Mouse (Mus musculus): Measurements from ENCODE around the gene Csf1. TPM values are rescaled to one million over a fixed set of nuclear protein-coding genes. Genes with fewer than 3 reads are reported as not detected.

Csf1 gene
- 12.5 TPM for polyA plus RNA-seq (2014; fragmentation: Illumina TruSeq; extraction: RNeasy Lipid Tissue Mini Kit (QIAGEN cat#74804); ENCODE audit: low read depth, low replicate concordance)

DNA sequence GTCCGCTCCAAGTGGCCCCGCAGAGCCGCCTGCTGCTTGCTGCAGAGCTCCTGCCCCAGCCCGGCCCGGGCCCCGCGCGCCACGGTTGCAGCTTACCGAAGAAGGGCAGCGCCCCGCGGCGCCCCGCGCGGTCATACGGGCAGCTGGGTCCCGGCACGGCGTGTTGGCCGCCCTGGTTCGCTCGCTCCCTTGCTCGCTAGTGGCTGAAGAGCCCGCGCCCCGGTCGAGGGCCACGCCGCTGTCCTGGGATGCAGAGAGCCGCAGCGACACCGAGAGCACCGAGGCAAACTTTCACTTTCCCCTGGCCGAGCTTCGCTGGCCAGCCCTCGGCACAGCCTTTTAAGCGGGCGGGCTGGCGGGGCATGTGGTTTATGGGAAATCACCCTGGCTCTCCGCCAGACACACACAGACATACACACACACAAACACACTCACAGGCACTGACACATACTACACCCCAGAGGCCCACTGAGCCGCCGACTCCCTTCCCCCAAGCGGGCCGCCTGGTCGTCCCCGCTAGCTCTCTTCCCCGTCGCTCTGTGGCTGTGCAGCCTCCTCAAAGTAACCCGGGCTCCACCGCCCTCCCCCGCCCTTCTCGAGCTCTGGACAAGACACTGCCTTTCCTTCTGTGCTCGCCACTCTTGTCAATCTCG lies at the start of gene Csf1:
Gene Csf1, minus strand, starts transcription at position 541 of the 653 bp plus-strand sequence.

DNA sequence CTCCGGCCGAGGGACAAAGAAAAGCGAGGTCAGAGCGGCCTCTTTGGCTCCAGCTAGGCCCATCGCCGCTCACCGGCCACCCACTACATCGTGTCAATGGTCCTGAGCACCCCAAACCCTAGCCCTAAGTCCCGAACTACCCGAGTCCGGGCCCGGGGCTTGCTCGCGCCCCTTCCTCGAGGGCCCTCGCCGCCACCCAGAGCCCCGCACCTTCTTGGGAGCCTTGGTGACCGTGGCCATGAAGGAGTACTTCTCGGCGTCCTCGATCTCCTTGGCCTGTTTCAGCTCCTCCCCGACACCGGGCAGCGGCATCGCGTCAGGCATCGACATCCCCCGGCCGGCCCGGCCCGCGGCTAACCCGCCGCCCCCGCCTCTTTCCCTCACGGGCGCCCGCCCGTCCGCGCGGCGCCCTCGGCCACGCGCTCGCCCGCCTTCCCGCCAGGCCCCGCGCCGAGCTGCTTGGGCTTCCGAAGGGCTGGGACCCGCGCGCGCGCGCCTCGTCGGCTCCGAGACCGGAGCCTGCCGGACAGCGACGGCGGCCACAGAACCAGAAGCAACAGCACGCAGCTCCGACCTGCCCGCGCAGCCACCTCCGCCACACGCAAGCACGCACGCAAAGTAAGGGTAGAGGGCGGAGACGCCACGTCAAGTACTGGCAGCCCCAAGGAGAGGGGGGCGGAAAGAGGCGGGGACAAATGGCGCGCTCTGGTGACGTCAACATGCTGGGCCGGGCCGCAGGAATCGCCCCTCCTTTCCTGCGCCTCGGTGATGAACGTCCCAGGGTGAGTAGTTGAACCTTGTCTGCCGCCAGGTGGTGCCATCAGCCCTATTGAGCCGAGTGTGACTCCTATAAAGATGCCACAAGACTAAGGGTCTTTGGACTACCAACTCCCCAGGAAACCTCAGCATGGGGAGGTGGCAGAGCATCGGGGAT lies 64.1 kb downstream of the Csf1 start, which contains the start of gene Ahcyl1:
Gene Ahcyl1, minus strand, starts transcription at position 613 of the 934 bp plus-strand sequence.

Other genes starting within 250 kb of the Csf1 start
- 0.47 TPM for gene Slc6a17, start 242.5 kb downstream of the Csf1 start, polyA plus RNA-seq (2014; fragmentation: Illumina TruSeq; extraction: RNeasy Lipid Tissue Mini Kit (QIAGEN cat#74804); ENCODE audit: low read depth, low replicate concordance)
- not detected for gene Ubl4b, start 205.4 kb downstream of the Csf1 start, polyA plus RNA-seq (2014; fragmentation: Illumina TruSeq; extraction: RNeasy Lipid Tissue Mini Kit (QIAGEN cat#74804); ENCODE audit: low read depth, low replicate concordance)
- not detected for gene Alx3, start 165.4 kb downstream of the Csf1 start, polyA plus RNA-seq (2014; fragmentation: Illumina TruSeq; extraction: RNeasy Lipid Tissue Mini Kit (QIAGEN cat#74804); ENCODE audit: low read depth, low replicate concordance)
- not detected for gene Gm10961, start 129.1 kb downstream of the Csf1 start, polyA plus RNA-seq (2014; fragmentation: Illumina TruSeq; extraction: RNeasy Lipid Tissue Mini Kit (QIAGEN cat#74804); ENCODE audit: low read depth, low replicate concordance)
- gene Strip1, start 128.8 kb downstream of the Csf1 start, polyA plus RNA-seq (2014; fragmentation: Illumina TruSeq; extraction: RNeasy Lipid Tissue Mini Kit (QIAGEN cat#74804); ENCODE audit: low read depth, low replicate concordance), result 5.0 TPM
- gene Ahcyl1, start 63.9 kb downstream of the Csf1 start, polyA plus RNA-seq (2014; fragmentation: Illumina TruSeq; extraction: RNeasy Lipid Tissue Mini Kit (QIAGEN cat#74804); ENCODE audit: low read depth, low replicate concordance), result 421 TPM
- not detected for gene Eps8l3, start 116.8 kb upstream of the Csf1 start, polyA plus RNA-seq (2014; fragmentation: Illumina TruSeq; extraction: RNeasy Lipid Tissue Mini Kit (QIAGEN cat#74804); ENCODE audit: low read depth, low replicate concordance)
- gene Gstm5, start 135.4 kb upstream of the Csf1 start, polyA plus RNA-seq (2014; fragmentation: Illumina TruSeq; extraction: RNeasy Lipid Tissue Mini Kit (QIAGEN cat#74804); ENCODE audit: low read depth, low replicate concordance), result 56.1 TPM
- gene Gstm7, start 171.3 kb upstream of the Csf1 start, polyA plus RNA-seq (2014; fragmentation: Illumina TruSeq; extraction: RNeasy Lipid Tissue Mini Kit (QIAGEN cat#74804); ENCODE audit: low read depth, low replicate concordance), result 18.4 TPM
- gene Gstm6, start 183.3 kb upstream of the Csf1 start, polyA plus RNA-seq (2014; fragmentation: Illumina TruSeq; extraction: RNeasy Lipid Tissue Mini Kit (QIAGEN cat#74804); ENCODE audit: low read depth, low replicate concordance), result 3.8 TPM
- not detected for gene Gstm3, start 208.8 kb upstream of the Csf1 start, polyA plus RNA-seq (2014; fragmentation: Illumina TruSeq; extraction: RNeasy Lipid Tissue Mini Kit (QIAGEN cat#74804); ENCODE audit: low read depth, low replicate concordance)
- gene Gstm2, start 226.0 kb upstream of the Csf1 start, polyA plus RNA-seq (2014; fragmentation: Illumina TruSeq; extraction: RNeasy Lipid Tissue Mini Kit (QIAGEN cat#74804); ENCODE audit: low read depth, low replicate concordance), result 96.4 TPM